Mouse (Mus musculus): ENCODE data around the gene Lhfpl5.

DNA sequence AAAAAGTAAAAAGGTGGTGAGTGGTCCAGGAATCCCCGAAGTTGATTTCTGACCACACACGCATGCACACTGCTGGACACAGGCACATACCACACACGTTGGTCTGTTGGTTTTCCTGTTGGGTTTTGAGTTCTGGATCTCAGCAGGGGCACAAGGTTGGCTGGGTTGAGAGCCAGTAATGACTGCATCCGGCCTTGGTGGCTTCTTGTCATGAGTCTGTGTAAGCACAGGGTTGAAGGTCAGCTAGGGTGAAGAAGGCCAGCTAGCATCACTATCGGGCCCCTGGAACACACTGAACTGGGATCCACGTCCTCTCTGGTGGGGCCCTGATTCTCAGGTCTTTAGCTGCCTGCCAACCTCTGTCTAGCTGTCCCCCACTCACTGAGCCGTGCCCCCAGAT, 2.9 kb upstream of the Lhfpl5 start:
- TF ChIP-seq GATA1 (IDR thresholded peaks at IDR 0.05; ENCODE audit: borderline replicate concordance, low read length), result no peak
- no peak for TF ChIP-seq FLI1 (IDR thresholded peaks at IDR 0.05; ENCODE audit: low read length)

Data from megakaryocyte, embryonic 14.5 days (primary cell).